Mouse (Mus musculus): ENCODE results near the gene Stt3b.

Gene Stt3b

DNA sequence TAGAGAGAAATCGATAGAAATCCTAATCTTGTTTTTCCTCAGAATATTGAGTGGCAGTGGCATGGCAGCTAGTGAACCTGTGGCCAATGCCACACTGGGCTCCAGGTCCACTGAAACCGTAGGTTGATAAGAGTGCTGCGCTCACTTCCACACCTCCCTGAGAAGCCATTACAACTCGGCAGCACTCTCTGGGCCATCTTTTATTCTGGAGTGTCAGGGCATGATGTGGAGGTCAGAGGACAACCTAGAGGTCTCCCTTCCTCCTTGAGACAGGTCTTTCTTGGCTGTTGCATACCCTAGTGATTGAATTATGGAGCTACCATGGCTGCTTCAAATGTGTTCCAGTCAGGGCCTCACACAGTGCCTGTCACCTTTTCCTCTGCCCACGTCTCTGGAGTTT is 48.3 kb downstream of the Stt3b start:
- DNase-seq (ENCODE audit: low spot score) = no peak

DNA sequence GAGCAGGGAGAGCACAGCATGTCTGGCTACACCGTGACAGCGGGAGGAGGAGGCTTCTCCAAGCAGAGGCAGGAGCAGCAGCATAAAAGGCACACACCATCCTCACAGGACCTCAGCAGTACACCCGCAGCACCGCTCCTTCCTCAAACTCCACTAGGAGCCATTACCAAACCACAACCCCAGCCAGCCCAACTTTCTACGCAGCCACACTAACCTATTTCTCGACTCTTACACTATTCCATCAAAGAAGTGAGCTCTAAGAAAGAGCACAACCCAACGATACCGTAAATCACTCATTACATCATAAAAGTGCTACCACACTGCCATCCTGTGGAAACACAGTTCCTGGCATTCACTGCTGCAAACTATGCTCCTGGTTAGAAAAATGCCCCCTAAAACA is 48.8 kb downstream of the Stt3b start:
- DNase-seq (ENCODE audit: low spot score) = no peak

DNA sequence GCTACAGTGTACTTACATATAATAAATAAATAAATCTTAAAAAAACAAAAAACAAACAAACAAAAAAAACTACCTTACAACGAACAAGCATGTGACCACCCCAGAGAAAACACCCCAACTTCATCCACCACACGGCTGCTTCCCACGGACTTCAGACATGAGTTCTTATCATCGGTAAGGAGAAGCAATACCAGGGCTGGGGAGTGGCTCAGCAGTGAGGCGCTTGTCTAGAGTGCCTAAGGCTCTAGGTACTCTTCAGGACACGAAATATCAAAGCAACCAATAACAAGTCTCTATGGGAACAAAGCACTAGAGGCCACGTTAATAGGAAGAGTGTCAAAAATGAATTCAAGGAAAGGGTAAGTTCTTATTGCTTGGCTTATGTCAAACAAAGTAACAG is 49.8 kb downstream of the Stt3b start:
- no peak for DNase-seq (ENCODE audit: low spot score)

DNA sequence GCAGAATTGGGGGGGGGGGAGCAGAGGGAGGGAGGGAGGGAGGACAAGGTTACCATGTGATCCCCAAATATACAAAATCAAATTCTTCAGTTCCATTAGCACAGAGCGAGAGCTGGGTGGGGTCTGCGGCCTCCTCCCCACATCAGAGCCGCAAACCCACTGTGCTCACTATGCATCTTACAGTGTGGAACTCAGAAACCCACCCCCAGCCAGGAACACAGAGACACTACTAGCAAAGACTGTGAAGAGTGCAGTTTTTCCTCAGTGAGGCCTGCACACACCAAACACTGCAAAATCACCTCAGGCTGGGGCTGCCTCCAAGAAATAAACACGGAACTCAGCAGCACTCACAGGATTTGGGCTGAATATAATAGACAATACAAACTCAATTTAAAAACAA is 50.4 kb downstream of the Stt3b start:
- DNase-seq (ENCODE audit: low spot score) = no peak

GRCm38 (mm10) chr9:115257733-115258286 is 52.4 kb downstream of the Stt3b start:
- no peak for DNase-seq (ENCODE audit: low spot score)

GRCm38 (mm10) chr9:115249145-115249544 is 61.1 kb downstream of the Stt3b start:
- DNase-seq (ENCODE audit: low spot score) = no peak

GRCm38 (mm10) chr9:115245092-115245491 is 65.1 kb downstream of the Stt3b start:
- DNase-seq (ENCODE audit: low spot score) = no peak

DNA sequence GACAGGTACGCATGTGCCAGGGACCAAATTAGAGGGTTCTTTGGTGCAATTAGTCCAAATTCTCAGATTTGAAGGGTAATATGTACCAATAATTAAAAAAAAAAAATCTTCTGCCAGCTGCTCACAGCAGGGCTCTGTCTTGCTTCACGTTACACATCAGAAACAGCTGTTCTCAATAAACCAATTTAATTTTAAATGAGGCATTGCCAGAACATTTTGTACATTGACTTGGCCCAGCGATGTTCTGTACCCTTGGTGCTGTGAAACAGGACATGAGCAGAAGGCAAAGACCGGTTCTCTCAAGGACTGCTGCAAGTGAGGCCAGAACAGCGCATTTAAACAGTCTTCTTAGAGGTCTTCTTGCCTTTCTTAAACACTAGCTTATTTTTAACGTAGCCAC is 66.6 kb downstream of the Stt3b start:
- DNase-seq (ENCODE audit: low spot score) = no peak

GRCm38 (mm10) chr9:115239861-115240260 is 70.4 kb downstream of the Stt3b start:
- DNase-seq (ENCODE audit: low spot score) = no peak

GRCm38 (mm10) chr9:115237943-115238342 is 72.3 kb downstream of the Stt3b start:
- no peak for DNase-seq (ENCODE audit: low spot score)

- DNase-seq (ENCODE audit: low spot score) = no peak
These were observed 73.8 kb downstream of the Stt3b start for GRCm38 (mm10) chr9:115236352-115236841.

DNA sequence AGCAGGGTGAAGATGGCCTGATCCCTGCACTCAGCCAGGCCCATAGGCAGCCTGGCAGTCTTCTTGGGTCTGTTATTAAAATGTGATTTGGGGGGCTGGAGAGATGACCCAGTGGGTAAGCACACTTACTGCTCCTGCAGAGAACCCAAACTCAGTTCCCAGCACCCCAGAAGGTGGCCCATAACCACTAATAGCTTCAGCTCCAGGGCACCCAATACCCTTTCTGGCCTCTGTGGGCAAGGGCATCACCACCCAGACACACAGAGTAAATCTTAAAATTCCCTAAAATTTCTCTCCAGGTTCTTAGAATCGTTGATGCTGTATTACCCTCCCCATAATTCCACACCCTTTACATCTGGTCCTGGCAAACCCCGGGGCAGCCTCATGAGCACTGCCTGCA is 75.7 kb downstream of the Stt3b start:
- DNase-seq (ENCODE audit: low spot score) = no peak

DNA sequence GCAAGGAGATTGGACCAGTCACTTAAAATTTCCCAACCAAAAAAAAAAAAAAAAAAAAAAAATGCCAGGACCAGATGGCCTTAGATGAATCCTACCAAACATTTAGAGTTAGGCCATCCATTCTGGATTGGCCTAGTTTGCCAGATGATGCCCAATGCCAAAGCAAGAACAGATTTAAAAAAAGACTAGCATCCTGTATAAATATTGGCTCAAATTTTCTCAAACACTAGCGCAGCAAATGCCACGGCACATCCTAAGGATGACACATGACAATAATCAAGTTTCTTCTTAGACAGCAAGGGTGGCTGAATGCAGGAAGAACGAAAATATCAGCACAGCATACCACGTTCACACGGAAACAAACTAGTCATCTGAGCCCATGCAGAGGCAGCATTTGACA is 76.5 kb downstream of the Stt3b start:
- DNase-seq (ENCODE audit: low spot score) = no peak

DNA sequence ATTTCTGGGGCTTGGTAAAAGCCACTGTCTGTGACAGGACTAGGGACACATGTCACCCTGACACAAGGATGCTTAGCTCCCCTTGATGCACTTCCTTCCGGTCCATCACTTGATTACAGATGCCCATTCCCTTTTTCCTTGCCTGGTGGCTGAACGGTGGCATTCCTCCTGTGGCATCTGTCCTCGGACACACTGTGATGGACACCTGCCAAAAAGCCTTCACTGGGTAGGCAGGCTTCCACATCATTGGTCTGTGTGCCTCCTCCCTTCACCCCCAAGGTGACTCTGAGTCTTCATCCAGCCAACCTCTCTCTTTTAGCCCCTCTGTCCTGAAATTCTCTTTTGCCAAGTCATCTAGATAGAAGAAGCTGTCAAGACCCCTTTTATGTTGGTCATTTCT is 78.7 kb downstream of the Stt3b start:
- no peak for DNase-seq (ENCODE audit: low spot score)

GRCm38 (mm10) chr9:115230141-115230540 is 80.1 kb downstream of the Stt3b start:
- no peak for DNase-seq (ENCODE audit: low spot score)

DNA sequence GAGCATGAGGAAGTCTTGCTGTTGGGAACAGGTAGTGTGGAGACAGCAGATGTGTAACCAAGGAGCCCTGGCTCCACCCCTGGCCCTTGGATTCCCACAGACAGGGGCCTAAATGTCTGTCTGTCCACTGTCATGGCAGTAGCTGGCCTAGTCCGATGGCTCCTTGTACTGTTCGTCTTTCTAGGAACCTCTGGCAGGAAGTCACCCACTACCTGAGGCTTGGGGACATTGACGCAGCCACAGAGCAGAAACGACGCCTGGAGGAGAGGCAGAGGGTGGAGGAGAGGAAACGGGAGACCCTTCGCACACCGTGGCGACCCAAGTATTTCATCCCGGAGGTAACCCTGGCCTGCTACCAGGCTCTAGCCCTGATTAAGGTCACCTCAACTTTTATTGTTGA is 80.5 kb downstream of the Stt3b start:
- no peak for DNase-seq (ENCODE audit: low spot score)

GRCm38 (mm10) chr9:115229145-115229544 is 81.1 kb downstream of the Stt3b start:
- no peak for DNase-seq (ENCODE audit: low spot score)

DNA sequence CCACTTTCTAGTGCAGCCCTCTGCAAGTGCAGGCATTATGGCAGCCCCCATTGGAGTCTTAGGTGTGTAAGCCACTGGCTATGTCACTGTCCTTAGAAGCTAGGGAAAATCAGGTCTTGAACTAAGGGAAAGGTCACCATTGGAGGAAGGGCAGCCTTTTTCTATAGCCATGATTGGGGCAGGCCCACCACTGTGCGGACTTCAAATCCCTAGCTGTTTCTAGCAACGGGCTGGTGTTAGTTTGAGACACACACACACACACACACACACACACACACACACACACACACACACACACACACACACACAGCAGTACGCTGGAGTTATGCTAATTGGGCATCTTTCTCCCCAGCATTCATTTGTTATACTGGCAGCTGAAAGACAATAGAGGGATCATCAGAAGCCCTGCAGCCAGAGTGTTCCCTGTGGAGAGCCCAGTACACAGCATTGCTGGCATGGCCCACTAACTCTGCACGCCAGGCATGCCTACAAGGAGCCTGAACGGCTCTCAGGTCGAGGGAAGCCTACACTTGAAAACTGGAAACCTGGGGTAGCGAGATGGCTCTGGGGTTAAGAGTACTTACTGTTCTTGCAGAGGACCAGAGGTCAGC is 85.4 kb downstream of the Stt3b start:
- no peak for DNase-seq (ENCODE audit: low spot score)

DNA sequence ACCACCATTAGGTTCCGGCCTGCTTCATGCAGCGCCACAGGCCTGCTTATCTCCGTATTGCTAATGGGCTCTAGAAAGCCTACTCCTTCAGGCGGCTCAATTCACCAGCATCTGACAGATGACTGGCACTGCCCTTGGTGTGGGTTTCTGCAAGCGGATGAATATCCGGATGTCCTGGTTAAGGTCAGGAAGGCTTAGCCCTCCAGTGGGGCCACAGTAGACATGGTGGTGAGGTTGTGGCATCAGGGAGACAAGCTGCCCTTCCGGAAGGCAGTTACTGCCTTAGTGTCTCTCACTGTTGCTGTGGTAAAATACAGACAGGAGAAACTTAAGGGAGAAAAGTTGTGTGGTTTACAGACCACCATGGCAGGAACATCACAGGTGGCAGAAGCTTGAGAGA is 89.0 kb downstream of the Stt3b start:
- DNase-seq (ENCODE audit: low spot score) = no peak

- DNase-seq (ENCODE audit: low spot score) = no peak
These were observed 89.8 kb downstream of the Stt3b start for GRCm38 (mm10) chr9:115220466-115220865.

GRCm38 (mm10) chr9:115217984-115218383 is 92.2 kb downstream of the Stt3b start:
- DNase-seq (ENCODE audit: low spot score) = no peak

- no peak for DNase-seq (ENCODE audit: low spot score)
These were observed 94.2 kb downstream of the Stt3b start for GRCm38 (mm10) chr9:115215830-115216701.

Data from ovary, postnatal 10 days (tissue).